Mouse (Mus musculus): Measurements from ENCODE around the gene Otud5. TPM values are rescaled to one million over a fixed set of nuclear protein-coding genes. Genes with fewer than 3 reads are reported as not detected.
A peak's percentile ranks its signal among the peaks of the same experiment; 100 is the strongest.
"Not testable (repeated sequence)": the region's sequence is repeated elsewhere in the genome, so short reads cannot be mapped to it uniquely, and the experiment has no call there.

Gene Otud5
- total RNA-seq (2021): 10 to 100 TPM; 74.8 to 83.2 TPM

DNA sequence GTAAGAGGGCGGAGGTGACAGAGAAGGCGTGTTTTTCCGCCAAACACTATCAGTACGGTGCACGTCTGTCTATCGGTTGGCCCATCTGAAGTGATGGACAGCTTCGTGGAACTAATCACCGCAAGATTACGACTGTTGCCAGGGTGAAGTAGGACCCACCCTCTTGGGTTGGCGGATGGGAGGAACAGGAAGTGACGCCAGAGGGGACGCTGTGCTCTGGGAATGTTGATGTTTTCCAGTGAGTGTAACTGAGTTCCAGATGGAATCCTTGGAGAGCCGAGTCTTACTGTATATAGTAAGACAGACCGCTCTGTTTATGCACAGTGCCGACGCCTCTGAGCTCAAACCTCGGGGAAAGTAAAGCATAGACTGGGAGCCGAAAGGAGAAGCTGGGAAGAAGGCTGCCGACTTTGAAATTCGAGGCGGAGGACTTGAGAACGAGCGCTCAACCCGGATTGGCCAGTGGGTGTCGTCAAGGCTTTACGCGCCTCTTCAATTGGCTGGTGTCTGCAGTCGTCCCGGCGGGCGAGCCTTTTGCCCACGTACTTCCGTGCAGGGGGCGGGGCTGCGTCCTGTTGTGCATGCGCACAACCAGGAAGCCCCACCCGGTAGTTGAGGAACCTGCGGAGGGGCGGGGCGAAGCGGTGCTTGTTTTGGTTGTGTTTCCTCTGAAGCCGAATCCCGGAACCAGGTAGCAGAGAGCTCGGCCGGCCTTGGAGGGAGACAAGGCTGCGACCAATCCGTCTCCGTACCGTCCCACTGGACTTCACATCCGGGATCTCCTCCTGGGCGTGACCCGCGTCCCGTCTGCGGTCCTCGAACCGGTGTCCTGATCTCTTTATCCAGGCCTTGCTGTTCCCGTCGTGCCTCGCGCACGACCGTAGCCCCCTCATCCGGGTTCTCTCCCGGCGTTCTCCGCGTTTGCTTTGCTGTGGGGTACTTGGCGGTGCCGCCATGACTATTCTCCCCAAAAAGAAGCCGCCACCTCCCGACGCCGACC is at the start of gene Otud5:
Otud5 (plus strand) TSS at position 202 of the 1,000 bp plus-strand sequence.
- peak; percentile 92 to 97 for DNase-seq (ENCODE audit: low spot score in 2 of 2)
- intact Hi-C loops (cut with DNase I): loop anchor here (5.0 kb wide), 1 partner anchor 36 kb away; the partner anchor contains the start of gene Pim2

DNA sequence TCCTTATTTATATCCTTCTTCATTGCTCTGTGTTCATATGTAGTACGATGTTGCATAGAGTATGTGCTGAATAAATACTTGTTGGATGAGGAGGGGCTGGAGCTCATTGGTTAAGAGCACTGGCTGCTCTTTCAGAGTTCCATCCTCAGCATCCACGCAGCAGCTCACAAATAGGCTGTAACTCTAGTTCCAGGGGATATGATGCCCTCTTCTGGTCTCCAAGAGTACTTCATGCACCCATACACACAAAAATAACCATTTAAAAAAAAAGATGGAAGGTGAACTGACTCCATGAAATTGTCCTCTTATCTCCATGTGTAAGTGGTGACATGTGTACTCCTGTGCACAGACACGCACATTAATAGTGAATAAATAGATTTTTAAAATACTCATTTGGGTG is 47.8 kb upstream of the Otud5 start:
- intact Hi-C loops (cut with DNase I): no loop called here
- peak in 1 of 2 experiments; percentile 10 for DNase-seq (ENCODE audit: low spot score in 2 of 2)

- no peak for DNase-seq (ENCODE audit: low spot score in 2 of 2)
- intact Hi-C loops (cut with DNase I): no loop called here
Observed at GRCm38 (mm10) chrX:7795016-7795415, 46.1 kb upstream of the Otud5 start.

DNA sequence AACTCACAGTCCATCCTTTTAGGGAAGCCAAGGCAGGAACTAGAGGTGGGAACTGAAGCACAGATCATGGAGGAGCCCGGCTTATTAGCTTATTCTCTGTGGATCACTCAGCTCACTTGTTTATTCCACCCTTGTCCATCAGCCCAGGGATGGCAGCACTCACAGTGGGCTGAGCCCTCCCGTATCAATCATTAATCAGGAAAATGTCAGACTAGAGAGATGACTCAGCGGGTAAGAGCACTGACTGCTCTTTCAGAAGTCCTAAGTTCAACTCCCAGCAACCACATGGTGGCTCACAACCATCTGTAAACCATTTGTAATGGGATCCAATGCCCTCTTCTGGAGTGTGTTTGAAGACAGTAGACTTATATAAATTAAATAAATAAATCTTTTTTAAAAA is 43.8 kb upstream of the Otud5 start:
- DNase-seq (ENCODE audit: low spot score in 2 of 2): no peak
- intact Hi-C loops (cut with DNase I): no loop called here

GRCm38 (mm10) chrX:7802157-7802556 is 39.0 kb upstream of the Otud5 start:
- intact Hi-C loops (cut with DNase I); DNase-seq (ENCODE audit: low spot score in 2 of 2): not testable (repeated sequence)

DNA sequence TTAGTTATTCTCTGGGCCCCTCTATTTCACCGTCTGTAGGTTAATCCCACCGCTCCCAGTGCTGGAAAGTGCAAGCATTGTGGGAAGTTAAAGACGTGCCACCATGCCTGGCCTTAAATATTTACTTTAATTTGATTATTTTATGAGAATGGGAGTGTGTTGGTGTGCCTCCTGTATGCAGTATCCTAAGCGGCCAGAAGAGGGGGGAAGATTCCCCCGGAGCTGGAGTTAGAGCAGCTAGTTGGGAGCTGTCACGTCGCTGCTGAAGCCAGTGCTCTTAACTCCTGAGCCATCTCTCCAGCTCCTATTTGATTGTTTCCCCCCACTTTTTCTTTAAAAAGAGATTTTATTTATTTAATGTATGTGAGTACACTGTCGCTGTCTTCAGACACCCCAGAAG is 26.1 kb upstream of the Otud5 start:
- DNase-seq (ENCODE audit: low spot score in 2 of 2): peak in 1 of 2 experiments; percentile 13
- intact Hi-C loops (cut with DNase I): not testable (repeated sequence)

- peak; percentile 34 to 41 for DNase-seq (ENCODE audit: low spot score in 2 of 2)
- intact Hi-C loops (cut with DNase I): no loop called here
Observed at GRCm38 (mm10) chrX:7821865-7822779, 19.0 kb upstream of the Otud5 start, which contains the start of gene Kcnd1. TSS of gene Kcnd1 (plus strand) at chrX:7822289.

DNA sequence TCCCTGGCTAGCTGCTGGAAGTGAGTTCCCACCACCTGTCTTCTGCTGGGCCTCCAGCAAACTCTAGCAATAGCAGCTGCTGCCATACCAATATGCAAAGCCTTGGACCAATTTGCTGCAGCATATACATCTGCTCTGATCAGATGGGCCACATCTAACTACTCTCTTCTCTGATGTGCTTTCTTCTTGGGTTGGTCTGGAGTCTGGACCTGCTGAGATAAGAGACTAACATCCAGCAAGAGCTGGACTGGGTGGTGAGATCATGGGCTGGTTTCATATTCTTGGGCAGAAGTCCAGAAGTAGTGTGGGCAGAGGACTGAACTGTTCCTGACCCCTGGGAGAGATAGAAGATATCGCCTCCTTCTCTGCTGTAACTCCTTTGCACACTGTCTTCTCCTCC is 4.0 kb upstream of the Otud5 start:
- no peak for DNase-seq (ENCODE audit: low spot score in 2 of 2)
- intact Hi-C loops (cut with DNase I): no loop called here

GRCm38 (mm10) chrX:7840842-7841162 is 362 bp upstream of the Otud5 start:
- intact Hi-C loops (cut with DNase I): loop anchor here (5.0 kb wide), 1 partner anchor 36 kb away; the partner anchor contains the start of gene Pim2
- no peak for DNase-seq (ENCODE audit: low spot score in 2 of 2)

GRCm38 (mm10) chrX:7842318-7842717 is 1.2 kb downstream of the Otud5 start:
- peak in 1 of 2 experiments; percentile 12 for DNase-seq (ENCODE audit: low spot score in 2 of 2)
- intact Hi-C loops (cut with DNase I): loop anchor here (5.0 kb wide), 1 partner anchor 35 kb away; the partner anchor contains the start of gene Pim2

DNA sequence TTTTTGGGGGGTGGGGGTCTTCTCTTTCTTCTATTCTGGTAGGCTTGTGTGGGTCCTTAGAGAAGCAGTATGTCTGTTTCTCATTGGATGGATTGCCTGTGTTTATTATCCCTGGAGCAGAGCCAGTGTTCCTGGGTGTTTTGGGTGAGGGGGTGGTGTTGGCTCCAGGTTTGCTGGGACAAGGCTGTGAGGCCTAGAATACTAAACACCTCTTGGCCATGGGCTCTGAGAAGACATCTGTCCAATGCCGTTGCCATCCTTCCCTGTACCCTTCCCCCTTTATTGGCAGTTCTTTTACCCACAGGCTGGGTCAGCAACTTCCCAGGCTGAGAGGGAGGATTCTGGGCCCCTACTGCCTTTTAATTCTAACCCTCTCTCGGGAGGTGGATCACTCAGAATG is 6.7 kb downstream of the Otud5 start:
- intact Hi-C loops (cut with DNase I): no loop called here

DNA sequence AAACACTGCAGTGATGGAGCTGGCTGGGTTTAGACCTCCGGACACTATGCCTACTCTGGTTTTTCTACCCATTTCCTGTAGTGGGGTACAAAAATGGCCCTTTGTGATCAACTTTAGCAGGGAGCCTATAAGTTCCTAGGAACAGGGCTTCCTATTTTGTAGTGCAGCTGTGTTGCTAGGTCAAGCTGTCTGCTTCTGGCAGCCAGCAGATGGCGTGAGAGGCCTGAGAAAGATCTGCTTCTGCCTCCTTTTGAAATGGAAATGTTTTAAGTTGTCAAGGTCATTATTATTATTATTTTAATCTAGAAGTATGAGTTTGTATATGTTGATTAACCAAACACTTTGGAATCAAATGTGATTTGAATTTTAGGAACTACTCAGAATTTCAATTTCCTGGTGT is 13.4 kb downstream of the Otud5 start:
- intact Hi-C loops (cut with DNase I): no loop called here
- peak; percentile 20 to 42 for DNase-seq (ENCODE audit: low spot score in 2 of 2)

More for the DNA sequence above, 6.7 kb downstream of the Otud5 start:
- DNase-seq (ENCODE audit: low spot score in 2 of 2): peak in 1 of 2 experiments; percentile 14

GRCm38 (mm10) chrX:7859191-7859753 is 18.1 kb downstream of the Otud5 start:
- intact Hi-C loops (cut with DNase I): no loop called here
- DNase-seq (ENCODE audit: low spot score in 2 of 2): no peak

DNA sequence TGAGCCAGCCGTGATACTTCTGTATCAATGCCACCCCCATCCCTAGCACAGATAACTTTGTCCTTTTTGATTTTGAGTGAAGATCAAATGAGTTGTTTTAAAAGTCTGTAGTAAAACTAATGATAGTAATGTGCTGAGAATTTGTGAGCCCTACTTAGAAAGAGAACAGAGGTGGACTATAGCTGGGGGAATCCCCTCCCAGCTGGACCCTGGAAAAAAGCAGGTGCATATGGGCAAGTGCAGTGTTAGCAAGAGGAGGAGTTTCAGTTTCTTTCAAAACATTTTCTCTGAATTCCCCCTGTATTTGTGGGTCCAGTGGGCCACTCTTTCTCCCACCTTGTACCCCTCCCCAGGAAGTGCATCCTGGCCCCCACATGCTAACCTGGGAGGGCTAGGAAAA is 22.0 kb downstream of the Otud5 start:
- DNase-seq (ENCODE audit: low spot score in 2 of 2): no peak

GRCm38 (mm10) chrX:7864551-7864950 is 23.4 kb downstream of the Otud5 start:
- no peak for DNase-seq (ENCODE audit: low spot score in 2 of 2)
- intact Hi-C loops (cut with DNase I): no loop called here

More for the DNA sequence above, 22.0 kb downstream of the Otud5 start:
- intact Hi-C loops (cut with DNase I): no loop called here

- intact Hi-C loops (cut with DNase I): no loop called here
- DNase-seq (ENCODE audit: low spot score in 2 of 2): no peak
Observed at GRCm38 (mm10) chrX:7865343-7865742, 24.2 kb downstream of the Otud5 start.

- no peak for DNase-seq (ENCODE audit: low spot score in 2 of 2)
- intact Hi-C loops (cut with DNase I): no loop called here
Observed at GRCm38 (mm10) chrX:7865786-7866185, 24.6 kb downstream of the Otud5 start.

GRCm38 (mm10) chrX:7867141-7867540 is 26.0 kb downstream of the Otud5 start:
- intact Hi-C loops (cut with DNase I): no loop called here
- no peak for DNase-seq (ENCODE audit: low spot score in 2 of 2)

DNA sequence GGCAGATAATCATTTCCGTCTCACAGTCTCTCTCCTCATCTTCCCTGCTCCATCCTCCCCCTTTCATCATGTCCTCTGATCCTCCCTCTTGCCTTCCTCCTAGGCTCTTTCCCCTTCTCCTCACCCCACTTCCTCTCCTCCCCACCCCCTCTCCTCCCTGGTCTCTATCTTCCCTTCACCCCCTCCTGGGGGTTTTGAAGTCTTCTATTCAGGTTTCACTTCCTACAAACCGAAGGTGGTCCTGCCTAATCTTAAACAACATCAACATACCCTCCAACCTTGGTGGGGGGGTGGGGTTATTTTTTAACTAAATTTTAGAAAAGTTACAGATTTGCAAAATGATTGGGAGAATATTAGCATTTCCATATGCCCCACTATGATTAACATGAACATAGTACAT is 27.3 kb downstream of the Otud5 start:
- DNase-seq (ENCODE audit: low spot score in 2 of 2): no peak
- intact Hi-C loops (cut with DNase I): no loop called here

DNA sequence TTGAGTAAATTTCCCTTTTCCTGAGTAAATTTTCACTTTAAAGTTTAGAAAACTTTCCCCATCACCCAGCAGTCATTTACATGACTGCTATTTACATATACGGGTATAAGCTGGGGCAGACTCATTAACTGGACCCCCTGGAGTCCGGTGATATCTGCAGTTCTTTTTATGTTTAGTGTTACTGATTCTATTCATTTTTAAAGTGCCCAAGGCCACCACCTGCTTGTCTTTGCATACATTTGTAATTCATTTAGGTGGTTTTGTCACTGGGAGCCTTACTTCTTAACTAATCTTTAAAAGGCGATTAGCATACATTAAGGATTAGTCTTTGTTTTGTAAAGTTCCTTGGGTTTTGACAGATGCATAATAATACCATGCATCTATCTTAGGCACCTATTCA is 28.7 kb downstream of the Otud5 start:
- intact Hi-C loops (cut with DNase I): no loop called here
- no peak for DNase-seq (ENCODE audit: low spot score in 2 of 2)

All from left cerebral cortex, postnatal 25 days (tissue).